Mouse (Mus musculus): ENCODE measurements around the gene Kif15. TPM values are rescaled to one million over a fixed set of nuclear protein-coding genes. Genes with fewer than 3 reads are reported as not detected.

The Kif15 gene
- polyA plus RNA-seq, 1 experiment = 11.6 TPM

- no peaks in the 10 kb centered on the region for H3K79me3 ChIP-seq (ENCODE audit: low read depth)
- H3K36me3 ChIP-seq (ENCODE audit: control insufficient read depth, insufficient read depth) = no peaks in the 10 kb centered on the region
- TF ChIP-seq CTCF (IDR thresholded peaks at IDR 0.05; ENCODE audit: control insufficient read depth, insufficient read depth, insufficient read length) = no peak
- TF ChIP-seq MYOG (IDR thresholded peaks at IDR 0.05; ENCODE audit: control insufficient read depth, extremely low read depth, insufficient read length) = no peak
- TF ChIP-seq MYOD1 (IDR thresholded peaks at IDR 0.05; ENCODE audit: control insufficient read depth, insufficient read length, low read depth) = no peak
- no peak for TF ChIP-seq FOSL1 (IDR thresholded peaks at IDR 0.05; ENCODE audit: insufficient read depth, low read length, poor library complexity, severe bottlenecking)
- no peak for TF ChIP-seq CEBPB (IDR thresholded peaks at IDR 0.05; ENCODE audit: low read depth)
- TF ChIP-seq MAX (IDR thresholded peaks at IDR 0.05) = no peak
- no peak for TF ChIP-seq USF1 (IDR thresholded peaks at IDR 0.05; ENCODE audit: low read depth)
- H3ac ChIP-seq (ENCODE audit: control insufficient read depth, insufficient read length, low read depth) = no peak overlapping the region
- H3K79me2 ChIP-seq (ENCODE audit: control insufficient read depth, insufficient read depth) = no peaks in the 10 kb centered on the region
- H3K4me3 ChIP-seq (ENCODE audit: insufficient read depth, poor library complexity, severe bottlenecking) = no peak overlapping the region
- H3K27me3 ChIP-seq (ENCODE audit: control insufficient read depth, insufficient read depth, insufficient read length) = peaks cover 19% of the 10 kb centered on the region
Measured at GRCm38 (mm10) chr9:123047665-123048064, 96.8 kb downstream of the Kif15 start.

- Histone ChIP-seq H3K27me3 (ENCODE audit: control insufficient read depth, insufficient read depth, insufficient read length) (no peaks in the 10 kb centered on the region), H3K36me3 (ENCODE audit: control insufficient read depth, insufficient read depth) (no peaks in the 10 kb centered on the region), H3K79me3 (ENCODE audit: low read depth) (no peaks in the 10 kb centered on the region), H3K79me2 (ENCODE audit: control insufficient read depth, insufficient read depth) (no peaks in the 10 kb centered on the region), H3ac (ENCODE audit: control insufficient read depth, insufficient read length, low read depth) (no peak overlapping the region), H3K4me3 (ENCODE audit: insufficient read depth, poor library complexity, severe bottlenecking) (no peak overlapping the region)
- TF ChIP-seq MYOG (IDR thresholded peaks at IDR 0.05; ENCODE audit: control insufficient read depth, extremely low read depth, insufficient read length) (no peak), MAX (IDR thresholded peaks at IDR 0.05) (no peak), FOSL1 (IDR thresholded peaks at IDR 0.05; ENCODE audit: insufficient read depth, low read length, poor library complexity, severe bottlenecking) (no peak), MYOD1 (IDR thresholded peaks at IDR 0.05; ENCODE audit: control insufficient read depth, insufficient read length, low read depth) (no peak), CTCF (IDR thresholded peaks at IDR 0.05; ENCODE audit: control insufficient read depth, insufficient read depth, insufficient read length) (no peak), CEBPB (IDR thresholded peaks at IDR 0.05; ENCODE audit: low read depth) (no peak), USF1 (IDR thresholded peaks at IDR 0.05; ENCODE audit: low read depth) (no peak)
Measured at GRCm38 (mm10) chr9:123058724-123059292, 108.0 kb downstream of the Kif15 start.

GRCm38 (mm10) chr9:123060172-123060571 is 109.3 kb downstream of the Kif15 start:
- Histone ChIP-seq H3K79me3 (ENCODE audit: low read depth) (no peaks in the 10 kb centered on the region), H3K4me3 (ENCODE audit: insufficient read depth, poor library complexity, severe bottlenecking) (no peak overlapping the region), H3K36me3 (ENCODE audit: control insufficient read depth, insufficient read depth) (no peaks in the 10 kb centered on the region), H3ac (ENCODE audit: control insufficient read depth, insufficient read length, low read depth) (no peak overlapping the region), H3K27me3 (ENCODE audit: control insufficient read depth, insufficient read depth, insufficient read length) (no peaks in the 10 kb centered on the region), H3K79me2 (ENCODE audit: control insufficient read depth, insufficient read depth) (no peaks in the 10 kb centered on the region)
- TF ChIP-seq USF1 (IDR thresholded peaks at IDR 0.05; ENCODE audit: low read depth) = no peak
- TF ChIP-seq CEBPB (IDR thresholded peaks at IDR 0.05; ENCODE audit: low read depth) = no peak
- no peak for TF ChIP-seq FOSL1 (IDR thresholded peaks at IDR 0.05; ENCODE audit: insufficient read depth, low read length, poor library complexity, severe bottlenecking)
- no peak for TF ChIP-seq MYOG (IDR thresholded peaks at IDR 0.05; ENCODE audit: control insufficient read depth, extremely low read depth, insufficient read length)

Other genes starting within 250 kb of the Kif15 start
- not detected for gene Topaz1, start 203.7 kb upstream of the Kif15 start, polyA plus RNA-seq (2012; fragmentation: generic; extraction: Trizol)
- gene Tcaim, start 145.5 kb upstream of the Kif15 start, polyA plus RNA-seq (2012; fragmentation: generic; extraction: Trizol) = 1.5 TPM
- gene Gm35549, start 107.0 kb upstream of the Kif15 start, polyA plus RNA-seq (2012; fragmentation: generic; extraction: Trizol) = 0.16 TPM
- 7.9 TPM for gene Zfp445, start 85.0 kb upstream of the Kif15 start, polyA plus RNA-seq (2012; fragmentation: generic; extraction: Trizol)
- 0.40 TPM for gene Zkscan7, start 65.4 kb upstream of the Kif15 start, polyA plus RNA-seq (2012; fragmentation: generic; extraction: Trizol)
- gene Zfp105, start 28.0 kb upstream of the Kif15 start, polyA plus RNA-seq (2012; fragmentation: generic; extraction: Trizol) = not detected
- gene 1110059G10Rik, start within 50 bp of the Kif15 start, polyA plus RNA-seq (2012; fragmentation: generic; extraction: Trizol) = 4.9 TPM
- 7.1 TPM for gene Tmem42, start 70.3 kb downstream of the Kif15 start, polyA plus RNA-seq (2012; fragmentation: generic; extraction: Trizol)
- gene Tgm4, start 83.7 kb downstream of the Kif15 start, polyA plus RNA-seq (2012; fragmentation: generic; extraction: Trizol) = 0.06 TPM
- 62.6 TPM for gene Zdhhc3, start 162.2 kb downstream of the Kif15 start, polyA plus RNA-seq (2012; fragmentation: generic; extraction: Trizol)
- 60.6 TPM for gene Exosc7, start 162.2 kb downstream of the Kif15 start, polyA plus RNA-seq (2012; fragmentation: generic; extraction: Trizol)
- 0.11 TPM for gene Clec3b, start 199.9 kb downstream of the Kif15 start, polyA plus RNA-seq (2012; fragmentation: generic; extraction: Trizol)

Data from C2C12 (cell line).